Mouse (Mus musculus) forebrain, embryonic 14.5 days (tissue): ENCODE data around the gene Cux1. TPM values are rescaled to one million over a fixed set of nuclear protein-coding genes. Genes with fewer than 3 reads are reported as not detected.

Source experiments
- ATAC-seq: fragments of 200-750 bp; cut with Nextera tagmentation; 2 replicates; pipeline ENCODE4 v1.8.0; 2017; ENCODE audit warnings: mild to moderate bottlenecking, moderate library complexity
- DNase-seq: peaks from one replicate; pipeline ENCODE4 v3.0.0-alpha.2; 2015; ENCODE audit warnings: low spot score
- H3K27ac ChIP-seq: fragments of 300-500 bp; sonication (generic); 2 replicates; pipeline ENCODE4 v1.5.1; 2014; ENCODE audit warnings: low read depth, mild to moderate bottlenecking, control low read depth, low read length, moderate library complexity
- H3K27me3 ChIP-seq: fragments of 300-500 bp; sonication (generic); replicated peaks from 2 replicates; pipeline ENCODE4 v1.6.1; 2014; ENCODE audit warnings: low read length, control low read depth, mixed read lengths; ENCODE audit not compliant: control insufficient read depth, insufficient read depth
- H3K36me3 ChIP-seq: fragments of 300-500 bp; sonication (generic); 2 replicates; pipeline ENCODE4 v1.6.1; 2014; ENCODE audit warnings: low read length, control low read depth; ENCODE audit not compliant: control insufficient read depth, insufficient read depth
- H3K4me1 ChIP-seq: fragments of 300-500 bp; sonication (generic); 2 replicates; pipeline ENCODE4 v1.6.1; 2014; ENCODE audit warnings: antibody characterized with exemption, low read length, control low read depth; ENCODE audit not compliant: control insufficient read depth, insufficient read depth
- H3K4me2 ChIP-seq: fragments of 300-500 bp; sonication (generic); 2 replicates; pipeline ENCODE4 v1.6.1; 2014; ENCODE audit warnings: mild to moderate bottlenecking, control low read depth, low read length
- H3K4me3 ChIP-seq: fragments of 300-500 bp; sonication (generic); 2 replicates; pipeline ENCODE4 v1.5.1; 2014; ENCODE audit warnings: low read depth, low read length, control low read depth
- H3K9ac ChIP-seq: fragments of 300-500 bp; sonication (generic); 2 replicates; pipeline ENCODE4 v1.6.1; 2014; ENCODE audit warnings: mild to moderate bottlenecking, low read length, control low read depth, moderate library complexity
- H3K9me3 ChIP-seq: fragments of 300-500 bp; sonication (generic); replicated peaks from 2 replicates; pipeline ENCODE4 v1.6.1; 2016; ENCODE audit warnings: low read length, control low read depth, mixed read lengths; ENCODE audit not compliant: control insufficient read depth
- WGBS: fragments of 180-500 bp; shearing (Covaris S2); extraction: QIAGEN DNeasy Blood & Tissue Kit; methylation state at CpG from one replicate; pipeline ENCODE4 v1.1.7; 2014; 5-methylcytosine and 5-hydroxymethylcytosine counted together
- polyA plus RNA-seq: library from polyadenylated mRNA; unstranded; fragments of >200 nt; fragmentation: Nextera tagmentation; extraction: Ambion mirVana; gene quantifications from 2 replicates; pipeline ENCODE4 v1.2.1, GENCODE M21; 2014

Gene Cux1
- polyA plus RNA-seq = 89.6 and 115 TPM in 2 replicates

DNA sequence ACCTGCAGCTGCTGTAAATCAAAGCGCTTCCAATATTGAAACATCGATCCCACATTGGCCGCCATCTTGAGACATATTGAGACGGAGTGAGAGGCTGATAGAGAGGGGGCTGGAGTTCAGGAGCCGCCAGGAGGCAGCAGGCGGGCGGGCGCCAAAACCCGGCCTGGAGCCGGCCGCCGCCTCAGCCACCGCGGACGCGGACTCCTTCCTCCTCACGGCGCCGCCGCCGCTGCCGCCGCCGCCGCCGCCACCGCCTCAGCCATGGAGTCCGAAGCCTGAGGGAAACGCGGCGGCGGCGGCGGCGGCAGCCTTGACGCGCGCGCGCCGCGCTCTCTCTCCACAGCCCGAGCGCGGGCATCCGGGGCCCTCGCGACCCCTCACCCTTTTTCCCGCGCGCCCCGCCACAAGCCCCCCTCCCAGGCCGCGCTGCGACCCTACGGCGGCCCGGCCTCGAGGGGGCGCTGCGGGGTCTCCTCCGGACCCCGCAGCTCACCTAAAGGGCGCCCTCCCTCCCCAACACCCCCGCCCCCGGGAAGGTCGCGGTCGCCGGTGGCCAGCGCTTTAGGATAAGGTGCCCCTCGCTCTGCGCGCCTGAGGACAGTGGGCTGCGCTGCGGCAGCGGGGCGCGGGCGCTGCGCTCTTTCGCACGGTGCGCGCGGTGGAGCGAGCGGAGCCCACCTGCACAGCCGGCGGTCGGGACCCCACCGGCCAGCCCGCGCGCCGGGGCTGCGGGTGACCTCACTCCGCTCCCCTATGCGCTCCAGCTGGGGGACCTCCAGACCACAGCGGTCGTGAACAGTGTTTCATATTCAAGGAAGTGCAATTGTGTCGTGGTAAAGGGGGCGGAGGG lies at the start of gene Cux1:
TSS of gene Cux1 (minus strand) at position 315 of the 850 bp plus-strand sequence.
- Histone ChIP-seq H3K9ac (peak within 1 kb of the TSS; percentile 96), H3K27me3 (0 out of 2 replicates have a peak, but pooled peaks cover 11% of the 10 kb centered on the region), H3K36me3 (no peaks in the 10 kb centered on the region), H3K27ac (peak within 1 kb of the TSS; percentile 94), H3K4me3 (peak within 1 kb of the TSS; percentile 91), H3K4me1 (peaks cover 18% of the 10 kb centered on the region), H3K9me3 (no peaks in the 10 kb centered on the region), H3K4me2 (peak within 1 kb of the TSS; percentile 97)
- ATAC-seq (peak; percentile 91), DNase-seq (peak; percentile 93)
- under 1% methylated on average over 83 of the region's 103 CpGs for WGBS

DNA sequence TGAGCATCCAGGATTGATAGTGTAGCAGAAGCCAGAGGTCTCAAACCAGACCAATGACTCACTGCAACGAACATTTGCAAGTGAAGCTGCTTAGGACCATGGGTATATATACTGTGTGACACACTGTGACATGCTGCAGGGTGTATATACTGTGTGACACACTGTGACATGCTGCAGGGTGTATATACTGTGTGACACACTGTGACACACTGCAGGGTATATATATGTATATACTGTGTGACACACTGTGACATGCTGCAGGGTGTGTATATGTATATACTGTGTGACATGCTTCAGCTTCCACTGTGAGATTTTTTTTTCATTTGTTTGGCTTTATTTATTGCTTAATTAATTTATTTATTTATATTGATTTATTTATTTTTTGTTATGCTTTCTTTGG lies 45.1 kb upstream of the Cux1 start:
- Histone ChIP-seq H3K27ac (no peak overlapping the region), H3K9me3 (no peaks in the 10 kb centered on the region), H3K9ac (no peak overlapping the region), H3K4me1 (no peaks in the 10 kb centered on the region), H3K4me3 (no peak overlapping the region), H3K4me2 (no peak overlapping the region), H3K27me3 (no peaks in the 10 kb centered on the region), H3K36me3 (no peaks in the 10 kb centered on the region)
- WGBS = 85% methylated on average over 1 of the region's 1 CpGs
- DNase-seq = no peak
- ATAC-seq = no peak

DNA sequence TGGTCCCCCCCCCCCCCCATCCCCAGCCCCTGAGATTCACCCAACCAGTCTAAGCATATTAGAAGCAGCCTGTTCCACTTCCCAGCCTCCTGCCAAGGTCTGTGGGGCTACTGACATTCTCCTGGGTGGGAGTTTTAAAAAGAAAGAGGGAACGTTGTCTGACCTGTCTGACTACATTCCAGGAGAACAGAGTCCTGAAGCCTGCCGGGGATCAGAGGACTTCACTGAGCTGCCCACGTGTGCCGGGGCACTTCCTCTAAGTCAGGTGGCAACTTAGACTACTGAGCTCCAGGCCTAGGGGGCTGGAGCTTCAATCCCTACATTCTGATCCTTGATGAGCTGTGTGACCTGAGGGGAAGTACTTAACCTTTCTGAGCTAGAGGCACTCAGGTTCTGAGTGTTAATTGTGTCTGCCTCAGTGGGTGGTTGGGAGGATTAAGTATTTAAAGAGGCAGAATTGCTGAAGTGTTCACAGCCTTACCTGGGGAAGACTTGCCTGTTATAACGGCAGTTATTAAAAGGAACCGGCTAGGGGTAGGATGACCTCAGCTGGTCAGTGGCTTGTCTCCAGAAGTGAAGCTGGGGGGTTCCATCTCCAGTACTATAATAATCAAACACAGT lies 41.6 kb upstream of the Cux1 start:
- WGBS = 53% methylated on average over 6 of the region's 6 CpGs
- Histone ChIP-seq H3K4me3 (no peak overlapping the region), H3K4me2 (no peak overlapping the region), H3K9ac (no peak overlapping the region), H3K9me3 (no peaks in the 10 kb centered on the region), H3K27me3 (no peaks in the 10 kb centered on the region), H3K36me3 (no peaks in the 10 kb centered on the region), H3K27ac (no peak overlapping the region), H3K4me1 (no peaks in the 10 kb centered on the region)
- no peak for DNase-seq
- ATAC-seq = no peak

DNA sequence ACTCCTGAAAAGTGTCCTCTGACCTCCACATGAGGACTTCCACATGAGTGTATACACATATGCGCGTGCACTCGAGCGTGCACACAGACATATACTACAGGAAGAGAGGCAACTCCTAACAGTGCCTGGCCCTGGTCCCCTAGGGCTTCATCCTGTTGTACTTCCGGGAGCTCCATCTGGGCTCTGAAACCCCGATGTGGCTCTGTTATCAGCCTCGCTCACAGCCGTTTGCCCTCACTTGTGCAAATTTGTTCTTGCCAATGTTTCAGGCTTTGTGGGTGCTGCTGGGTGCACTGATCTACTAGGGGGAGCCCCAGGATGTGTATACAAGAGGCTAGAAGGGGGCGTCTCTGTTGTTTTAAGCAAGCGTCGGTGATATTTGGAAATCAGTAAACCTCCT lies 37.9 kb upstream of the Cux1 start:
- Histone ChIP-seq H3K4me2 (no peak overlapping the region), H3K4me1 (no peaks in the 10 kb centered on the region), H3K9me3 (no peaks in the 10 kb centered on the region), H3K4me3 (no peak overlapping the region), H3K27me3 (no peaks in the 10 kb centered on the region), H3K9ac (no peak overlapping the region), H3K36me3 (no peaks in the 10 kb centered on the region), H3K27ac (no peak overlapping the region)
- WGBS = 89% methylated on average over 11 of the region's 11 CpGs
- no peak for DNase-seq
- ATAC-seq = no peak

DNA sequence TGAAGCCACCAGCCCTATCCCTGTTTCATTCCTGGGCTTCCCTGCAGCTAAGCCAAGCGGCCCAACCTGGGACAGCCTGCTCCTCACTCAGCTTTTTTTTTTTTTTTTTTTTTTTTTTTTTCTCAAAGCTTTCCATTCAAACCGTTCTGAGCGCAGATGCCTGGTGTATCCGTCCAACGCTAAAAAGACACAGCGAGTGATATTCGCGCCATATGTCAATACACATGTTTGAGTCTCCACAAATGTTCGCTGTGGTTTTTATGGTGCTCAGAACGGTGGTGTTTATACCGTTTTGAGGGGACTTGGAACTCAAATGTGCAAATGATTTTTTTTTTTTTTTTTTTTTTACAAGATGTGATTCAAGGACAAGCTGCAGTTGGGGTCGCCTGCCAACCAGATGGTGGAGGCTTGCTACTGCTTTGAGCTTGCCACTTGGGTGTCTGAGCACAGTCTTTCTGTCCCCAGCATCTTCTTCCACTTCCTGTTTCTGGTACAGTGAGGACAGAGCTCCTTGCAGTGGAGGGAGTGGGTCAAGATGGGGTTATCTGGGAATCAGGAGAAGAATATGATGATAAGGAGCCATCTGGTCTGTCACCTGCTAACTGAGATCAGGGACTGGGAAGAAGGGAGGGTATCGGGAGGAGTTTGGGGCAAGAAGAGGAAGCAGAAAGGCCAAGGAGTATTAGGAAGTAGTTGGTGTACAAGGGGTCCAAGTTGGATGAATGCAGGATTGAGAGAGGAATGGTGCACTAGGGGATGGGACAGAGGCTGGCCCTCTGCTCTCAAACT lies 36.1 kb upstream of the Cux1 start:
- WGBS = 62% methylated on average over 13 of the region's 13 CpGs

DNA sequence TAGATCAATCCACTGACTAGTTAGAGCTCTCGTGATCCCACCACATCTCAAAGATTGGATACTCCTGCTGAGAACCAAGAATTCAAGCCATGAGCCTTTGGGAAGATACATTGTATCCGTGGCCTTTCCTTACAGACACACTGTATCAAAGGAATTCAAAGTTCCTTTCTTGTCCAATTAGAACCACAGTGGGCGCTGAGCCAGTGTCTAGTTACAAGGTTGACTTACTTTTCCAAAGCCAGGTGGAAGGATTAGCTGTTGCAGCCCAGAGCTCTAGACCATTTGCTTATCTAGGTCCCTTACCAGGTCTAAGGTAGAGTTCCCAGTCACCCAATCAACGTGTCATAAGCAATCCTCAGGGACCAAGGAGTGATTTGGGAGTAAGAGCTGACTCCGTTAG lies 33.2 kb upstream of the Cux1 start:
- no peaks in the 10 kb centered on the region for H3K36me3 ChIP-seq
- ATAC-seq = no peak

More for the DNA sequence above, 36.1 kb upstream of the Cux1 start:
- no peaks in the 10 kb centered on the region for H3K27me3 ChIP-seq
- H3K4me3 ChIP-seq = no peak overlapping the region
- H3K4me2 ChIP-seq = no peak overlapping the region
- no peaks in the 10 kb centered on the region for H3K4me1 ChIP-seq
- ATAC-seq (peak; percentile 88; the same call in 1 of the 2 replicates), DNase-seq (peak; percentile 90)
- H3K9ac ChIP-seq = no peak overlapping the region
- peak overlapping the region; percentile 9; the same call in 1 of the 2 replicates for H3K27ac ChIP-seq
- H3K9me3 ChIP-seq = no peaks in the 10 kb centered on the region
- no peaks in the 10 kb centered on the region for H3K36me3 ChIP-seq

DNA sequence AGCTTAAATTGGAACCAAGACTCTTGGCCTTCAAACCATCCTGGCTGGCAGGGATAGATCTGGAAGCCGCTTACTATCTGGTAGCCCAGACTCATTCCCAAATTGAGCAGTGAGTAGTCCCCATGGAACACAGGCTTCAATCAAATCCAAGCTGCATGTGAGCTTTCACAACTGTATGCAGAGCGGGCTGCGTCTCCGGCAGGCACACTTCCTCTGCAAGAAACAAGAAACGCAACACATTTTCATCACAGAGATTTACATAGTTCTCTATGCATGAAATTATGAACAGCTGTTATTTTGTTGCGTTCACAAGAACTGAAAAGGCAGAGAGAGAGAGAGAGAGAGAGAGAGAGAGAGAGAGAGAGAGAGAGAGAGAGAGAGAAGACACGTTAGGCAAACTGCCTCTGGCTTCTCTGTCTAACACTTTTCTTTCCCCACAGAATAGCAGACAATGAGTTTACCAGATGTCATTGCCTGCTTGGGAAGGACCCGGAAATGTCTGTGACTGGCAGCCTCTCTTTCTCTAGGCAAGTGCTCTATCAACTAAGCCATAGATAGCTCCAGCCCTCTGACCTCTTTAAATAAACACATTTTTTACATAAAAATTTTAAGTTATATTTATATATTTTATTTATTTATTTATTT lies 27.7 kb upstream of the Cux1 start:
- H3K27ac ChIP-seq = peak overlapping the region; percentile 44; the same call in 1 of the 2 replicates
- no peak overlapping the region for H3K9ac ChIP-seq
- H3K4me2 ChIP-seq = no peak overlapping the region
- no peaks in the 10 kb centered on the region for H3K36me3 ChIP-seq
- H3K4me3 ChIP-seq = no peak overlapping the region
- no peaks in the 10 kb centered on the region for H3K27me3 ChIP-seq
- ATAC-seq (no peak), DNase-seq (peak; percentile 46)
- 68% methylated on average over 8 of the region's 8 CpGs for WGBS
- H3K9me3 ChIP-seq = no peaks in the 10 kb centered on the region
- no peaks in the 10 kb centered on the region for H3K4me1 ChIP-seq

More for the DNA sequence above, 33.2 kb upstream of the Cux1 start:
- Histone ChIP-seq H3K27ac (no peak overlapping the region), H3K4me3 (no peak overlapping the region), H3K9me3 (no peaks in the 10 kb centered on the region), H3K4me2 (no peak overlapping the region), H3K27me3 (no peaks in the 10 kb centered on the region), H3K9ac (no peak overlapping the region), H3K4me1 (no peaks in the 10 kb centered on the region)
- 75% methylated on average over 5 of the region's 5 CpGs for WGBS
- no peak for DNase-seq

DNA sequence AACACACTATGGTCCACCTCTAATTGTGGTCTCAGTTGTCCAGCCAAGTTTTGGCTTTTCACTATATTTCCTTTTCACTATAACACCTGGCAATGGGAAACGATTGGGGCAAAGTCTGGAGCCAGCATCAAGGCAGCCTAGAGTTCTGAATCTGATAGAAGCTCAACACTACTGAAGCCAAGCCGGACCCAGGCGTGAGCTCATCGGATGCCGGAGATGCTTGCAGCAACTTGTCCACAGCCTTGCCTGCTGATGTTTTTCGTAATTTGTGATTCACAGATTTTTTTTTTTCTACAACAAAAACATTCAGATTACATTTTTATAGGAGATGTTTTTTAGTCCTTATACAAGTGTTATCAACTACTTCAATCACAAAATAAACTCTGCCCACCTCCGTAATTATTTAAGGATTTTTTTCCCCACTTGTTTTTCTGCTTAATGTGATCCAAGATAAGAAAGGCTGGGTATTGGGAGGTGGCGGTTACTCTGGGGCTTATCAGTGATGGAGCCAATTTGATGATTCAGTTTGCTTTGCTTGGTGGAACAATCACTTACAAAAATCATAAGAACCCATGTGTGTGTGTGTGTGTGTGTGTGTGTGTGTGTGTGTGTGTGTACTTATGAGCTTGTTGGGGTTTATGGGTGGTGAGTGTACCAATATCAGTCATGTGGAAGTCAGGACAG lies 24.7 kb upstream of the Cux1 start:
- ATAC-seq (no peak), DNase-seq (no peak)
- Histone ChIP-seq H3K4me3 (no peak overlapping the region), H3K9me3 (no peaks in the 10 kb centered on the region), H3K27me3 (no peaks in the 10 kb centered on the region), H3K9ac (no peak overlapping the region), H3K27ac (no peak overlapping the region), H3K36me3 (no peaks in the 10 kb centered on the region), H3K4me1 (no peaks in the 10 kb centered on the region), H3K4me2 (no peak overlapping the region)
- 93% methylated on average over 8 of the region's 8 CpGs for WGBS
